Mouse (Mus musculus) kidney, adult 2 months (tissue): ENCODE measurements around the gene Galm.

Source experiments
- CTCF ChIP-seq: fragments of 200-500 bp; conservative IDR thresholded peaks from 2 replicates; pipeline ENCODE4 v1.5.1; 2011; ENCODE audit warnings: low read depth, mild to moderate bottlenecking, control low read depth, low read length, moderate library complexity, mixed read lengths; ENCODE audit not compliant: insufficient read depth, insufficient read length
- POLR2A ChIP-seq: fragments of 200-500 bp; IDR thresholded peaks from one replicate; pipeline ENCODE4 v1.6.1; 2011; ENCODE audit warnings: low read depth, low read length, control low read depth

- TF ChIP-seq CTCF (no peak), POLR2A (no peak)
Observed at GRCm38 (mm10) chr17:80169792-80170191, 42.5 kb downstream of the Galm start.
